Mouse (Mus musculus): ENCODE data around the gene Tut7.

DNA sequence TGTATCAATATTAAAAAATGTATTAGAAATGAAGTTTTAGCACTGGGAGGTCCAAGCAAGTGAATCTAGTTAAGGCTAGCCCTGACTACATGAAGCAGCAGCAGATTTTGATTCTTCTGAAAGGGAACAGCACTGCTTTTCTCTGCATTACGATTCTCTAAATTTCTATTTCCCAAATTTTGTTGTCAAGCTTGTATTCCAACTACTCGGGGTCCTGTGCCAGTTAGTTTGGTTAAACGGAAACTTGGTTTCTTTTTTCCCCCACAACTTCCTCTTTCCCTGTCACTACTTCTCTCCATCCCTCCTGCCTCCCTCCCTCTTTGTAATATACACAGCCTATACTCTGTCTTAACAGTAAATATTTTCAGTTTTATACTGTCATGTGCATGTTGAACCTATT lies 2.1 kb downstream of the Tut7 start:
- TF ChIP-seq POLR2A (IDR thresholded peaks at IDR 0.05; ENCODE audit: low read depth, low read length) (no peak), CTCF (IDR thresholded peaks at IDR 0.05; ENCODE audit: borderline replicate concordance, insufficient read depth, low read length) (no peak)

All from embryonic fibroblast, embryonic 13.5 days (primary cell).